Mouse (Mus musculus) heart, postnatal 4 days (tissue): ENCODE data around the gene Rras2. TPM values are rescaled to one million over a fixed set of nuclear protein-coding genes. Genes with fewer than 3 reads are reported as not detected.

Source experiments
- DNase-seq: peaks from one replicate; pipeline ENCODE4 v3.0.0; 2021
- total RNA-seq, 2 experiments: library from RNA; stranded (reverse); gene quantifications; 2 replicates each; pipeline ENCODE4 v1.2.3; 2021

Gene Rras2
- total RNA-seq, 2 experiments from 2014 or later, result 61.7 to 62.6 TPM

GRCm38 (mm10) chr7:114026923-114027322 is 90.7 kb downstream of the Rras2 start:
- no peak for DNase-seq

GRCm38 (mm10) chr7:114020704-114021093 is 96.9 kb downstream of the Rras2 start:
- DNase-seq, result peak; percentile 80

- no peak for DNase-seq
Measured at GRCm38 (mm10) chr7:114020057-114020703, 97.4 kb downstream of the Rras2 start.

GRCm38 (mm10) chr7:114018861-114019260 is 98.7 kb downstream of the Rras2 start:
- peak; percentile 36 for DNase-seq

- peak; percentile 44 for DNase-seq
Measured at GRCm38 (mm10) chr7:114016001-114016949, 101.3 kb downstream of the Rras2 start.

GRCm38 (mm10) chr7:114011726-114012443 is 105.7 kb downstream of the Rras2 start:
- no peak for DNase-seq

- DNase-seq, result peak; percentile 47
Measured at GRCm38 (mm10) chr7:114007565-114007964, 110.0 kb downstream of the Rras2 start.

GRCm38 (mm10) chr7:114006456-114006855 is 111.1 kb downstream of the Rras2 start:
- DNase-seq, result no peak

GRCm38 (mm10) chr7:114005499-114005898 is 112.1 kb downstream of the Rras2 start:
- DNase-seq, result no peak

GRCm38 (mm10) chr7:114004171-114004570 is 113.4 kb downstream of the Rras2 start:
- no peak for DNase-seq

- no peak for DNase-seq
Measured at GRCm38 (mm10) chr7:113997675-113998354, 119.8 kb downstream of the Rras2 start.

Other genes with a start within 250 kb of the Rras2 start
- 10 to 100 TPM; 73.4 to 73.9 TPM for gene Copb1, start 136.9 kb upstream of the Rras2 start, total RNA-seq
- 100 to 1,000 TPM; 147 to 148 TPM for gene Psma1, start 158.3 kb upstream of the Rras2 start, total RNA-seq